Mouse (Mus musculus): ENCODE results near the gene Oscp1. TPM values are rescaled to one million over a fixed set of nuclear protein-coding genes. Genes with fewer than 3 reads are reported as not detected.
A peak's percentile ranks its signal among the peaks of the same experiment; 100 is the strongest.
"Not testable (repeated sequence)": the region's sequence is repeated elsewhere in the genome, so short reads cannot be mapped to it uniquely, and the experiment has no call there.

Gene Oscp1
- total RNA-seq, 2 experiments from 2014 or later, result 2.3 to 3.7 TPM

DNA sequence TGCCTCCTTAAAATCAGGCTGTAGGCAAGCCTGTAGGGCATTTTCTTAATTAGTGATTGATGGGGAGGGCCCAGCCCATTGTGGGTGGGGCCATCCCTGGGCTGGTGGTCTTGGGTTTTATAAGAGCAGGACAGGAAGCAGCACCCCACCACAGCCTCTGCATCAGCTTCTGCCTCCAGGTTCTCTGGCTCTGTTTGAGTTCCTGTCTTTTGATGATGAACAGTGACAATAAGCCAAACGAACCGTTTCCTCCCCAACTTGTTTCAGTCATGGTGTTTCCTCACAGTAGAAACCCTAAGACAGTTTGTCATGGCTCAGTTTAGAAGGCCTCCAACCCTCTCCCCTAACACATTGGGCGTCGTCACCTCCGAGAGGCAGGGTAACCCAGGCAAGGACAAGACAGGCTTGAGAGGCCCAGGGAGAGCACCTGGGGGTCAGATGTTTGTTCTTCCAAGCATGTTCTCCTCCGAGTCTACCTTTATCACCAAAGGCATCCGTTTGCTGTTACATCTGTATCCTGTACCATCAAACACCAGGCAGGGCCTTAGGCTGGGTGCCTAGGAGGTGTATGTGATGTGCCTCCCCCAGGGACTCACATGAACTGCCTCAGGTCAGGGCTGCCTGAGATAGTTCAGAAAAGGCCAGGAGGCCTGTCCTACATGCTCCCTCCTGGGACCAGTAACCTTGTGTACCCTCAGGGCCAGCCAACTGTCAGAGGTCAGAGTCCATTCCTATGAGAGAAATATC, 31.9 kb downstream of the Oscp1 start:
- H3K4me3 ChIP-seq, result no peak overlapping the region
- intact Hi-C loops (cut with DNase I), result no loop called here
- H3K27ac ChIP-seq, result no peak overlapping the region
- DNase-seq, result no peak
- TF ChIP-seq CTCF (IDR thresholded peaks at IDR 0.05), result no peak

DNA sequence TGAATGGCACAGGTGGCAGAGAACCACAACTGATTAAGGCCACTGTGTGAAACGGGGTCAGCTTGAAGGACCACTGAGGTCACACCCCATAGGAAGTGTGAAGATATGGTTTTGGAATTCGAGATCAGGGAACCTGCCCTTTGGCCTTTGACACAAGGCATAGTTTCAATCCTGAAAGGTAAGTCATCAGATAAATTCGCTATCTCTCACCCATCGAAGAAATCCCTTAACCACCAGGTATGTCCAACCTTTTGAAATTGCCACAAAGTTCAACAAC, 32.4 kb downstream of the Oscp1 start:
- no peak for TF ChIP-seq CTCF (IDR thresholded peaks at IDR 0.05)
- no peak overlapping the region for H3K4me3 ChIP-seq
- no peak overlapping the region for H3K27ac ChIP-seq
- no peak for DNase-seq
- intact Hi-C loops (cut with DNase I), result no loop called here

DNA sequence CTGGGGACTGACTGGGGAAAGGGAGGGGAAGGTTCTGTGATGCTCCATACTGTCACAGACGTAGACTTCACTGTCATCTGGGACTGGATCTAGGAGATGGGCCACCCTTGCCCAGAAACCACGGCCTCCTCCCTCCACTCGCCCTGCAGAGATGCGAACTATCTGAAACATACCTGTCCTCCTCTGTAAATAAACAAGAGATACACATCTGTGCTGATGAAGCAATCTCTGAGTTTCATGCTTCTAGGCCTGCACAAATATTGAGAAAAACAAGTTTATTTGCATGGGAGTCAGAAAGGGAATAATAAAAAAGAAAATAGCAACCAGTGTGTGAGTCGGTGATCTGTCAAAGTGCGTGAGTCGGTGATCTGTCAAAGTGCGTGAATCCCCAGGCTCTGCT, 33.5 kb downstream of the Oscp1 start:
- DNase-seq, result no peak
- no peak for TF ChIP-seq CTCF (IDR thresholded peaks at IDR 0.05)
- intact Hi-C loops (cut with DNase I), result no loop called here
- Histone ChIP-seq H3K27ac (no peak overlapping the region; the same call in 1 of the 2 replicates), H3K4me3 (no peak overlapping the region)

DNA sequence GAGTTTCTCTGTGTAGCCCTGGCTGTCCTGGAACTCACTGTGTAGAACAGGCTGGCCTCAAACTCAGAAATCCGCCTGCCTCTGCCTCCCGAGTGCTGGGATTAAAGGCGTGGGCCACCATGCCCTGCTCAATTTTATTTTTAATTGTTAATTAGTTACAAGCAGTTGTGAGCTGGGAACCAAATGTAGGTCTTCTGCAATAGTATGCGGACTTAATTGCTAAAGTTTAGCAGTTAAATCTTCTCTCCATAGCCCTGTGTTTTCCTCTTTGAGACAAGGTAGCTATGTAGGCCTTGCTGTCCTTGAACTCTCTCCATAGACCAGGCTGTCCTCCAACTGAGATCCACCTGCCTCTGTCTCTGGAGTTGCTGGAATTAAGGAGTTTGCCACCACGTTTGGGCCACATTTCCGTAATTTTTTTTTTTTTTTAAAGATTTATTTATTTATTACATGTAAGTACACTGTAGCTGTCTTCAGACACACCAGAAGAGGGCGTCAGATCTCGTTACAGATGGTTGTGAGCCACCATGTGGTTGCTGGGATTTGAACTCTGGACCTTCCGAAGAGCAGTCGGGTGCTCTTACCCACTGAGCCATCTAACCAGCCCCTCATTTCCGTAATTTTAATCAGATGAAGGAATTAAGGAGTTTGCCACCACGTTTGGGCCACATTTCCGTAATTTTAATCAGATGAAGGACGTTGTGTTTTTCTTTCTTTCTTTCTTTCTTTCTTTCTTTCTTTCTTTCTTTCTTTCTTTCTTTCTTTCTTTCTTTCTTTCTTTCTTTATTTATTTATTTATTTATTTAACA, 37.5 kb downstream of the Oscp1 start:
- peak overlapping the region; percentile 90 for H3K27ac ChIP-seq
- H3K4me3 ChIP-seq, result peak overlapping the region; percentile 93
- intact Hi-C loops (cut with DNase I), result loop anchor here (5.0 kb wide), 1 partner anchor 166 kb away; the partner anchor contains the start of gene Trappc3
- not testable (repeated sequence) for DNase-seq

DNA sequence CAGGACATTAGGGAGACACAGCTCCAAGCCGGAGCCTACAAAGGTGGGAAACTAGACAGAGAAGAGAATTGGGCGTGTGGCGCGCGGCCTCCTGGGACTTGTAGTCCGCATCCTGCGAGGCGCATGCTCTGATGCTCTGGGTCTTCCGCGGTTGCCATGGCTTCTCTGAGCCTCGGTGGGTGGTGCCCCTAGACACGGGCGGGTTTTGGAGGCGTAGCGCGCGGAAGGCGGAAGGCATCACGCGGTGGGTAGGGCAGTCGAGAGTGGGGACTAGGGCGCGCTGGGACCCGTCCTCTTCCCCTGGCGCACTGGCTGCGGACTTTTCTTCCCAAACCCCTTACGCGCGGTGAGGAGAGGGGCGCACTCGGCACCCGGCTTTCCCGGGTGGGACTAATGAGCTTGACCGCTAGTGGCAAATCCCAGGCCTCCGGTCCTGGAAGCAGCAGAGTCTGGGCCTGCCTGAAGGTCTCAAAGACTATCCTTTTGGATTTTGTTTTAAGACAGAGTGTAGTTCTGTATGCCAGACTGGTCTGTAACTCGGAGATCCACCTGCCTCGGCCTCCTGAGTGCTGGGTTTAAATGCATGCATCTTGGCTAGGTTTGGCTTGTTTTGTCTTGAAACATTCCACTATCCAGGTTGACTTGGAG, 38.2 kb downstream of the Oscp1 start, which contains the start of gene Lsm10:
Lsm10 (plus strand) TSS at position 160 of the 648 bp plus-strand sequence.
- no peak for TF ChIP-seq CTCF (IDR thresholded peaks at IDR 0.05)
- intact Hi-C loops (cut with DNase I), result loop anchor here (5.0 kb wide), 1 partner anchor 166 kb away; the partner anchor contains the start of gene Trappc3
- Histone ChIP-seq H3K27ac (peak within 1 kb of the TSS; percentile 90), H3K4me3 (peak within 1 kb of the TSS; percentile 93)
- DNase-seq, result peak; percentile 96

DNA sequence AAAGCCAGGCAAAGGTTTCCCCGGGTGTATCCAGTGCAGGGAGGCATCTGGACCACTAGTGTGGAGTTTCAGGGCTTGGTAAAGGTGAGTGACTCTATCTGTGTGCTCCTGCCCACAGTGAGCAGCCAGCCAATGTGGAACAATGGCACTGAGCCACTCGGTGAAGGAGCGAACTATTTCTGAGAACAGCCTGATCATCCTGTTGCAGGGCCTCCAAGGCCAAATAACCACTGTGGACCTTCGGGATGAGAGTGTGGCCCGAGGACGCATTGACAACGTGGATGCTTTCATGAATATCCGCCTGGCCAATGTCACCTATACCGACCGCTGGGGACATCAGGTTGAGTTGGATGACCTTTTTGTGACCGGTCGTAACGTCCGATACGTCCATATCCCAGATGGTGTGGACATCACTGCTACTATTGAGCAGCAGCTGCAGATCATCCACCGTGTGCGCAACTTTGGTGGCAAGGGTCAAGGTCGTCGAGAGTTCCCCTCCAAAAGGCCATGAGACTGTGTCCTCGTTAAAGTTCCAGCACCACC, 39.4 kb downstream of the Oscp1 start:
- intact Hi-C loops (cut with DNase I), result loop anchor here (5.0 kb wide), 1 partner anchor 165 kb away; the partner anchor contains the start of gene Trappc3

DNA sequence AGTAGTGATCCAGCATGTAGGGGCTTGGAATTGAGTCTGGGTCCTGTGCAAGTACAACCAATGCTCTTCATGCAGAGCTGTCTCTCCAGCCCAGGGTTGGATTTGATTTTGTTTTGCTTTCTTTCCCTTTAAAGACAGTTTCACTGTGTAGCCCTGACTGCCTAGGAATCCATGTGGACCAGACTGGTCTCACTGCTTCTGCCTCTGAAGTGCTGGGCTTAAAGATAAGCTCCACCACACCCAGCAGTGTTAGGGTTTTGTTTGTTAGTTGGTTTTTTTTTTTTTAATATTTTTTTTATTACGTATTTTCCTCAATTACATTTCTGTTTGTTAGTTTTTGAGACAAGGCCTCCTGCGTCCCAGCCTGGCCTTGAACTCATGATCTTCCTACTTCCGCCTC, 41.0 kb downstream of the Oscp1 start:
- Histone ChIP-seq H3K27ac (peak overlapping the region; percentile 38; the same call in 1 of the 2 replicates), H3K4me3 (no peak overlapping the region)
- DNase-seq, result no peak
- no peak for TF ChIP-seq CTCF (IDR thresholded peaks at IDR 0.05)
- intact Hi-C loops (cut with DNase I), result loop anchor here (5.0 kb wide), 1 partner anchor 163 kb away; the partner anchor contains the start of gene Trappc3

More for the DNA sequence above, 39.4 kb downstream of the Oscp1 start:
- no peak for TF ChIP-seq CTCF (IDR thresholded peaks at IDR 0.05)
- no peak for DNase-seq
- Histone ChIP-seq H3K4me3 (no peak overlapping the region), H3K27ac (peak overlapping the region; percentile 90)

DNA sequence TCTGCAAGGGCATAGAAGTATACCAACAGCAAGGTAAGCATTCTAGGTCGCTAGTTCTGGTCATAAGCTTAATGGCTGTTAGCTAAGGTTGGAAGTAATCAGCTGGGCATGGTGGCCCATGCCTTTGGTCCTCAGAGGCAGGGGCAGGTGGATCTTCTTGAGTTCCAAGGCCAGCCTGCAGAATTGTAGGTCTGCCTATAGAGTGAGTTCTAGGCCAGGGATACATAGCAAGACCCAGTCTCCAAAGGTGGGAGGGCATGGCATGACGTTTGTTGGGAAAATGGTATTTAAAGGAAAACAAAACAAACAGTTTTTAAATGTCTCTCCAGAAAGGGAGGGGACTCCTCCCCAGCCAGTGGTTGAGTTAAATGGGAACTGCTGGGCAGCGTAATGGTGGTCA, 42.4 kb downstream of the Oscp1 start:
- no peak for DNase-seq
- intact Hi-C loops (cut with DNase I), result no loop called here
- no peak for TF ChIP-seq CTCF (IDR thresholded peaks at IDR 0.05)
- Histone ChIP-seq H3K4me3 (no peak overlapping the region), H3K27ac (peak overlapping the region; percentile 38; the same call in 1 of the 2 replicates)

DNA sequence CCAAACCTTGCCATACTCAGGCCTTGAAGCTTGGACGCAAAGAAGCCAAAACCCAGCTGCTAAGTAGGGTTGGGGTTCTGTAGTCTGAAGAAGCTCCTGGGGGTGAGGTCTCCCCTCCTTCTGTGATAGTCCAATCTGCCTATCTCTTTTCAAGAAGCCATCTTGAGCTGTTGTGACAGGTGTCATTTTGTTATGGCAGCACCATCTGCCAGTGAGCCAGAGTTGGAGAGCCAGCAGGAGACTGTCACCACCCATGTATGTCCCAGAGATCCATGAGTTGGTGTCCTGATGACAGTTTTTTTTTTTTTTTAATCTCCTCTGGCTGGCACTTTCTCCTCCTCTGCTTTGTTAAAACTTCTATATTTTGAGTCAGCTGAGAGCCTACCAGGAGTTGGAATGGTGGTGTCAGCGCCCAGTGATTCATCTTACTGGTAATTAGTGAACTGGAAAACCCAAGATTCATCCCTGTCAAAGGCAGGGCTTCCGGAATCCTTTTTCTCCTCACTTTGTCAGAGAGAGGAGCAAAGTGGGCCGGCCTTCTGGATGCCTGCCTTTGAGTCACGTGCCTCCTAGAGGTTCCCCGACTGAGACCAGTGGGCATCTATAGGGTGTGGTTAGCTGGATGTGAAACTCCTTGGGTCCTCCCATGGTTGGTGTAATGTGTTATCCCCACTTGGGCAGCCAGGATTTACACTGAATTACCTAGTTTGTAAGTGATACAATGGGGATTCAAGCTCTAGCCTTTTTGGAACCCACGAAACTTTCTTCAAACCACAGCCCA, 43.9 kb downstream of the Oscp1 start:
- H3K4me3 ChIP-seq, result peak overlapping the region; percentile 86
- no peak for TF ChIP-seq CTCF (IDR thresholded peaks at IDR 0.05)
- H3K27ac ChIP-seq, result peak overlapping the region; percentile 97
- peak; percentile 56 for DNase-seq
- intact Hi-C loops (cut with DNase I), result no loop called here

DNA sequence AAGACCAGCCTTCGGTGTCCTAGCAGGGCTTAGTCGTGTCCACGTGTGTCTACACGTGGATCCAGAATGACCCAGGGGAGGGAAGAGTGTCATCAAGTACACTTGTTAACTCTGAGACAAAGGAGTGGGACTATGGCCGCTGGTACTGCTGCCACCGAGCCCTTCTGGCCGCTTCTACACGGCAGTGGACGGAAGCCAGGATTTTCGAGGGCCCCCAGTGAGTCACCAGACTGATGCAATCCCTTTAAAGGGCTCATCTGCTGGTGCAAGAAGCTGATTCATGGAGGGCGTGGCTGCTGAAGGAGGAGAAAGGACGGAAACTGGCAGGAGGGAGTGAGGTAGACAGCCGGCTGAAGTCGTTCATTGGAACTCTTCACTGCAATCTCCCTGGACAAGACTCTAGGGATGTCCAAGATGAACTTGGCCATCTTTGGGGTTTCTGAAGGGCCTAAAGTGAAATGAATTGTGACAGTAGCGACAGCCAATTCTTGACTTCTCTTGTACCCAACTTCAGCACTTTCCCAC, 44.8 kb downstream of the Oscp1 start:
- peak; percentile 95 for DNase-seq
- TF ChIP-seq CTCF (IDR thresholded peaks at IDR 0.05), result no peak
- Histone ChIP-seq H3K27ac (peak overlapping the region; percentile 97), H3K4me3 (peak overlapping the region; percentile 86)
- intact Hi-C loops (cut with DNase I), result no loop called here

DNA sequence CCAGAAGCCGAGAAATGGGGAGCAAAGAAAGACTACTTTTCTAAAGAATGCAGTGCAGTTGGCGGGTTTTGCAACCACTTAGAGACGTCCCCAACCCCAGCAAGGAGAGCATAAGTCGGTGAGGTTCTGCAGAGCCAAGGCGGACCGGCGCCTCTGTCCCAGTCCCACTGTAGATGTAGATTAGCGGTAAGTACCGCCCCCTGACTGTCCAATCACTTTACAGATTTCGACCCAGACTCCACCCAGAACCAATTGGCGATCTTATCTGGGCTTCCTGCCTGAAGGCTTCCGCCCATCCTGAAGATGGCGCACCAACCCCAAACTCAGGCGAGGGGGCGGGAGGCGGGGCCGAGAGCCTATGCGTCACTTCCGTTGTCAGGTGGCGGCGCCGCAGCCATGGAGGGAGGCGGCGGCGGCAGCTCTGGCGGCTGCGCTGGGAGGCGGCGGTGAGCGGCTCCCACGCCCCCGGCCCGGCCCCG, 45.3 kb downstream of the Oscp1 start, which contains the start of gene Stk40:
Stk40 (plus strand) TSS at position 368 of the 479 bp plus-strand sequence.
- intact Hi-C loops (cut with DNase I), result no loop called here
- TF ChIP-seq CTCF (IDR thresholded peaks at IDR 0.05), result peak; percentile 68

More for the DNA sequence above, 45.3 kb downstream of the Oscp1 start, which contains the start of gene Stk40:
- Histone ChIP-seq H3K27ac (peak within 1 kb of the TSS; percentile 97), H3K4me3 (peak within 1 kb of the TSS; percentile 86)
- DNase-seq, result peak; percentile 97
